Mouse (Mus musculus) ES-E14 (cell line): ENCODE data around the gene Dnah3. TPM values are rescaled to one million over a fixed set of nuclear protein-coding genes. Genes with fewer than 3 reads are reported as not detected.

Source experiments
- DNase-seq: peaks from one replicate; pipeline ENCODE4 v3.0.0-alpha.2; 2013; ENCODE audit warnings: low read depth, low spot score
- H3K27ac ChIP-seq: 2 replicates; pipeline ENCODE4 v1.5.1; 2012; ENCODE audit warnings: low read depth, mild to moderate bottlenecking, low read length, moderate library complexity, mixed read lengths; ENCODE audit not compliant: poor library complexity, insufficient read depth, severe bottlenecking
- H3K36me3 ChIP-seq: 2 replicates; pipeline ENCODE4 v1.6.1; 2012; ENCODE audit warnings: mild to moderate bottlenecking, low read length, moderate library complexity, mixed read lengths; ENCODE audit not compliant: control insufficient read depth, poor library complexity, insufficient read depth, severe bottlenecking
- H3K4me1 ChIP-seq, 2 experiments: fragments of 150-350 bp in 1 of 2; sonication (generic) in 1 of 2; 2 replicates each; pipeline ENCODE4 v1.6.1; 2012; ENCODE audit warnings: low read length in 2 of 2, mild to moderate bottlenecking in 1 of 2, mixed read lengths in 1 of 2; ENCODE audit not compliant: control insufficient read depth in 2 of 2, insufficient read depth in 2 of 2, poor library complexity in 1 of 2
- H3K4me3 ChIP-seq, 2 experiments: fragments of 150-350 bp in 1 of 2; sonication (generic) in 1 of 2; 2 replicates each; pipeline ENCODE4 v1.5.1; 2012; ENCODE audit warnings: low read length in 2 of 2, low read depth in 1 of 2, mild to moderate bottlenecking in 1 of 2, mixed read lengths in 1 of 2; ENCODE audit not compliant: insufficient read depth in 1 of 2, poor library complexity in 1 of 2, severe bottlenecking in 1 of 2
- H3K9ac ChIP-seq: 2 replicates; pipeline ENCODE4 v1.6.1; 2012; ENCODE audit warnings: low read depth, mild to moderate bottlenecking, low read length, mixed read lengths; ENCODE audit not compliant: poor library complexity, insufficient read depth, severe bottlenecking
- H3K9me3 ChIP-seq: fragments of 150-350 bp; sonication (generic); 2 replicates; pipeline ENCODE4 v1.6.1; 2012; ENCODE audit warnings: low read depth, mild to moderate bottlenecking, low read length; ENCODE audit not compliant: control insufficient read depth, insufficient read depth
- CHD2 ChIP-seq: IDR thresholded peaks from 2 replicates; pipeline ENCODE4 v1.6.1; 2014; ENCODE audit warnings: mild to moderate bottlenecking, low read depth, low read length, inconsistent platforms
- HCFC1 ChIP-seq: IDR thresholded peaks from 2 replicates; pipeline ENCODE4 v1.6.1; 2012; ENCODE audit warnings: low read length, inconsistent platforms, borderline replicate concordance; ENCODE audit not compliant: insufficient read depth
- MAFK ChIP-seq: IDR thresholded peaks from 2 replicates; pipeline ENCODE4 v1.6.1; 2014; ENCODE audit warnings: mild to moderate bottlenecking, low read depth, low read length, inconsistent platforms; ENCODE audit not compliant: insufficient read depth
- ZC3H11A ChIP-seq: IDR thresholded peaks from 2 replicates; pipeline ENCODE4 v1.6.1; 2012; ENCODE audit warnings: low read depth, mild to moderate bottlenecking, inconsistent platforms, low read length, borderline replicate concordance
- ZNF384 ChIP-seq: IDR thresholded peaks from 2 replicates; pipeline ENCODE4 v1.6.1; 2012; ENCODE audit warnings: low read depth, low read length, inconsistent platforms
- in situ Hi-C, 2 experiments: fragments of 600-800 bp; cut with MboI; formaldehyde crosslinking; loops; one replicate each; pipeline ENCODE4 v1.15.1; 2025; ENCODE audit warnings: low sequenced_read_pairs in 2 of 2, inconsistent platforms in 1 of 2; ENCODE audit not compliant: unreplicated experiment in 2 of 2
- total RNA-seq: library from RNA; depleted of rRNA; stranded (reverse); fragments of 300-350 nt; gene quantifications from 2 replicates; pipeline ENCODE4 v1.2.3, GENCODE M21; 2012

Gene Dnah3
- total RNA-seq, 1 experiment, result not detected

- TF ChIP-seq HCFC1, result no peak
- no peak for TF ChIP-seq ZNF384
- TF ChIP-seq CHD2, result no peak
- no peak for TF ChIP-seq MAFK
- no peak for TF ChIP-seq ZC3H11A
- in situ Hi-C loops, result no loop called here
- DNase-seq, result no peak
Observed at GRCm38 (mm10) chr7:119911727-119912126, 183.4 kb downstream of the Dnah3 start.

GRCm38 (mm10) chr7:119906523-119907215, 188.4 kb downstream of the Dnah3 start:
- no peaks in the 10 kb centered on the region for H3K36me3 ChIP-seq
- no peak overlapping the region for H3K9ac ChIP-seq
- no peak overlapping the region for H3K4me3 ChIP-seq
- no peak for TF ChIP-seq ZNF384
- no peak for TF ChIP-seq ZC3H11A
- TF ChIP-seq MAFK, result no peak
- no peak for TF ChIP-seq HCFC1
- no peak for TF ChIP-seq CHD2
- H3K4me1 ChIP-seq, result no peaks in the 10 kb centered on the region
- H3K27ac ChIP-seq, result no peak overlapping the region
- H3K9me3 ChIP-seq, result no peaks in the 10 kb centered on the region
- DNase-seq, result no peak
- in situ Hi-C loops, result no loop called here

More at GRCm38 (mm10) chr7:119911727-119912126, 183.4 kb downstream of the Dnah3 start:
- Histone ChIP-seq H3K9ac (no peak overlapping the region), H3K9me3 (no peaks in the 10 kb centered on the region), H3K4me3 (no peak overlapping the region), H3K27ac (no peak overlapping the region), H3K36me3 (no peaks in the 10 kb centered on the region), H3K4me1 (no peaks in the 10 kb centered on the region)

DNA sequence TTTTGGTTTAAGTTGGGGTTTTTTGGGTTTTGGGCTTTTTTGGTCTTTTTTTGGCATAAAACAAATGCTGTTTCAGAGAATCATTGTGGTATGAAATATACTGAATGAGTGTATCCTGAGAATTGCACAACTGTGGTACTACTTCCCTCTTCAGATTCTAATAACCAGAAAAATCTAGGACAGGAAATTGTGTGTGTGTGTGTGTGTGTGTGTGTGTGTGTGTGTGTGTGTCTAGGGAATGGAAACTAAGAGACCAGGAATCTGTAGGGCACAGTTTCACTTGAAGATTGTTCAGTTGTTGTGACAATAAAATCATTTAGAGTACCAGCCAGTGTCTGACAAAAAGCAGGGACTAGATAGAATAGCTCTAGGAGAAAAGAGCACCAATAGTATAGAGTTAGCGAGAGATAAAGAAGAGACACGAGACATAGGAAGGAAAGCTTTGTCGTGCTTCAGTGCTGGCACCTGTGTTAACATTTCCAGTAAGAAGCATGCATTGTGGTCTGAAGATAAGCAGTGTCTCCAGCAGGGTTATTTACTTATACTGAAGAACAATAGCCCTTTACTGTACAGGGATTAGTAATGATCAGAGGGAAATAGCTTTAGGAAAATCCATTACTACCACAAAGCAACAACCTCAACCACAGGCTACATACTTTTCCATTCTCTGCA, 195.6 kb downstream of the Dnah3 start:
- in situ Hi-C loops, result no loop called here

DNA sequence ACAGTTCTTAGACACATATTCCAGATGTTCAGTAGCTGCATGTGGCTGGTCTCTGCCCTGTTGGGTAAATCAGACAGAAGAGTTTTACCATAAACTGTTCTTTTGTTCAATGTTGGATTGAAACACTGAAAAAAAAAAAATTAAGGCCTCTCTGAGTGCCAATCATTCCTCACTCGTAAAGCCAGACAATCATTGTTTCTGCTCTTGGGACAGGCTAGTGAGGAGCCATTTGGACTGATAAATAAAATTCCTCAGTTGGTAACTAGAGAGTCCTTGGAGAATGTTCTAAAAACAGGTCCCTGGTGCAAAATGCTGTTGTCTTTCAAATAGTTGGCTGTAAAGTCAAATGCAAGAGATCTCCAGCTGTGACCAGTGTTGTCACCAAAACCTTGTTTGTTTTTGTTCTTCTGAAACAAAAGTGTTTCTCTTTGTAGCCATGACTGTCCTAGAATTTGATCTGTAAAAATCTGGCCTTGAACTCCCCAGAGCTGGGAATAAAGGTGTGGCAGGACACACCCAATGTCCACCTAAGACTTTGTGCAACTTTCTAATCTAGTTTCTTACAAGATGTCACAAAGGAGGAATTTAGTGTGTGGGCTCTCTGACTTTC, 196.7 kb downstream of the Dnah3 start:
- Histone ChIP-seq H3K4me3 (no peak overlapping the region), H3K4me1 (peaks cover 7 to 17% of the 10 kb centered on the region in 2 experiments), H3K9ac (no peak overlapping the region; the same call in 1 of the 2 replicates), H3K27ac (peak overlapping the region; percentile 81; the same call in 1 of the 2 replicates), H3K36me3 (no peaks in the 10 kb centered on the region), H3K9me3 (no peaks in the 10 kb centered on the region)
- DNase-seq, result peak; percentile 35
- in situ Hi-C loops, result no loop called here
- TF ChIP-seq MAFK (no peak), ZNF384 (peak; percentile 71; the same call in 1 of the 2 replicates), CHD2 (no peak)

More for the DNA sequence above, 195.6 kb downstream of the Dnah3 start:
- Histone ChIP-seq H3K9ac (no peak overlapping the region), H3K27ac (no peak overlapping the region), H3K36me3 (no peaks in the 10 kb centered on the region), H3K4me1 (peaks cover 7 to 17% of the 10 kb centered on the region in 2 experiments), H3K9me3 (no peaks in the 10 kb centered on the region), H3K4me3 (no peak overlapping the region)
- DNase-seq, result no peak
- no peak for TF ChIP-seq HCFC1
- TF ChIP-seq ZC3H11A, result no peak
- TF ChIP-seq MAFK, result no peak
- TF ChIP-seq CHD2, result no peak
- TF ChIP-seq ZNF384, result no peak
